Mouse (Mus musculus) thymus, adult 2 months (tissue): ENCODE results near the gene Map3k21. TPM values are rescaled to one million over a fixed set of nuclear protein-coding genes. Genes with fewer than 3 reads are reported as not detected.
A peak's percentile ranks its signal among the peaks of the same experiment; 100 is the strongest.

ENCODE experiments used
- DNase-seq: peaks from one replicate; pipeline ENCODE4 v3.0.0; 2021
- H3K27ac ChIP-seq: fragments of 200-500 bp; 2 replicates; pipeline ENCODE4 v1.5.1; 2012; ENCODE audit warnings: low read length, control low read depth; ENCODE audit not compliant: control insufficient read depth, insufficient read depth
- H3K27me3 ChIP-seq: fragments of 200-500 bp; 2 replicates; pipeline ENCODE4 v1.6.1; 2012; ENCODE audit warnings: mild to moderate bottlenecking, low read length, moderate library complexity, mixed read lengths; ENCODE audit not compliant: control insufficient read depth, insufficient read depth
- H3K36me3 ChIP-seq: fragments of 200-500 bp; 2 replicates; pipeline ENCODE4 v1.6.1; 2012; ENCODE audit warnings: mild to moderate bottlenecking, low read length, moderate library complexity; ENCODE audit not compliant: control insufficient read depth, insufficient read depth
- H3K4me1 ChIP-seq: fragments of 200-500 bp; replicated peaks from 2 replicates; pipeline ENCODE4 v1.6.1; 2012; ENCODE audit warnings: low read length; ENCODE audit not compliant: control insufficient read depth, insufficient read depth
- H3K4me3 ChIP-seq: fragments of 200-500 bp; 2 replicates; pipeline ENCODE4 v1.5.1; 2012; ENCODE audit warnings: mild to moderate bottlenecking, low read length, control low read depth, moderate library complexity; ENCODE audit not compliant: control insufficient read depth, insufficient read depth
- CTCF ChIP-seq: fragments of 200-500 bp; IDR thresholded peaks from 2 replicates; pipeline ENCODE4 v1.5.1; 2012; ENCODE audit warnings: mild to moderate bottlenecking, control low read depth, low read length, moderate library complexity, borderline replicate concordance; ENCODE audit not compliant: control insufficient read depth, poor library complexity, insufficient read depth; ENCODE audit errors: extremely low read depth
- POLR2A ChIP-seq: fragments of 200-500 bp; IDR thresholded peaks from 2 replicates; pipeline ENCODE4 v1.6.1; 2012; ENCODE audit warnings: mild to moderate bottlenecking, low read length, control low read depth, moderate library complexity; ENCODE audit not compliant: control insufficient read depth, poor library complexity, insufficient read depth; ENCODE audit errors: extremely low read depth
- WGBS: fragments of 180-500 bp; shearing (Covaris S2); methylation state at CpG from one replicate; pipeline ENCODE4 v1.1.7; 2018; 5-methylcytosine and 5-hydroxymethylcytosine counted together
- polyA plus RNA-seq: library from polyadenylated mRNA; depleted of rRNA; stranded (reverse); fragments of >200 nt; gene quantifications from 2 replicates; pipeline ENCODE4 v1.2.3, GENCODE M21; 2012

Gene Map3k21
- polyA plus RNA-seq, 1 experiment, result 0.03 TPM

- Histone ChIP-seq H3K36me3 (no peaks in the 10 kb centered on the region), H3K27me3 (no peaks in the 10 kb centered on the region), H3K4me3 (no peak overlapping the region), H3K4me1 (0 out of 2 replicates have a peak, but pooled peaks cover 2% of the 10 kb centered on the region), H3K27ac (no peak overlapping the region)
- WGBS, result 53% methylated on average over 9 of the region's 9 CpGs
- no peak for TF ChIP-seq CTCF
- no peak for TF ChIP-seq POLR2A
- no peak for DNase-seq
These were observed 10.5 kb downstream of the Map3k21 start for GRCm38 (mm10) chr8:125920761-125921160.

DNA sequence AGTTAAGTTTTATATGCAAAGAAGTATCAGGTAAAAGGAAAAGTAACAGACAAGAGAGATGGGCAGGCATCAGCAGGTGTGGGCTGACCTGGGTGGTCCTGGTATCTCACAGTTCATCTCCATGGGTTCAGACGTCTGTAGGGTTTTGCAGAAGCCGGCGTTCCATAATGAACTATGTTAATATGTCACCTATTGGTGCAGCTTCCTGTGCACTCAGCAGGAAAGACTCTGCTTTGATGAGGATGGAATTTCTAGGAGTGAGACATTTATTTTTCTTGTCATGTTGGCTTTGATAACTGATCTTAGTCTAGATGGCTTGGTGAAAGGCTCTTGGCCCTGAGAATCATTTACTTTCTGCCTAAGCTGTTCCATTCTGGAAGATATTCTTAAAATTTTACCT is 12.1 kb downstream of the Map3k21 start:
- DNase-seq, result no peak
- Histone ChIP-seq H3K27me3 (no peaks in the 10 kb centered on the region), H3K4me3 (no peak overlapping the region), H3K27ac (no peak overlapping the region), H3K36me3 (no peaks in the 10 kb centered on the region), H3K4me1 (0 out of 2 replicates have a peak, but pooled peaks cover 2% of the 10 kb centered on the region)
- WGBS, result 90% methylated on average over 3 of the region's 3 CpGs
- TF ChIP-seq CTCF, result no peak
- TF ChIP-seq POLR2A, result no peak

- no peak for DNase-seq
- no peak for TF ChIP-seq CTCF
- no peak for TF ChIP-seq POLR2A
- Histone ChIP-seq H3K36me3 (no peaks in the 10 kb centered on the region), H3K4me1 (no peaks in the 10 kb centered on the region), H3K27ac (no peak overlapping the region), H3K4me3 (no peak overlapping the region), H3K27me3 (no peaks in the 10 kb centered on the region)
- WGBS, result 96% methylated on average over 4 of the region's 4 CpGs
These were observed 16.4 kb downstream of the Map3k21 start for GRCm38 (mm10) chr8:125926636-125927035.

GRCm38 (mm10) chr8:125930276-125931046 is 20.2 kb downstream of the Map3k21 start:
- no peak for DNase-seq
- TF ChIP-seq POLR2A (no peak), CTCF (no peak)
- Histone ChIP-seq H3K27me3 (no peaks in the 10 kb centered on the region), H3K27ac (no peak overlapping the region), H3K4me1 (no peaks in the 10 kb centered on the region), H3K4me3 (no peak overlapping the region), H3K36me3 (no peaks in the 10 kb centered on the region)
- WGBS, result 91% methylated on average over 11 of the region's 11 CpGs

DNA sequence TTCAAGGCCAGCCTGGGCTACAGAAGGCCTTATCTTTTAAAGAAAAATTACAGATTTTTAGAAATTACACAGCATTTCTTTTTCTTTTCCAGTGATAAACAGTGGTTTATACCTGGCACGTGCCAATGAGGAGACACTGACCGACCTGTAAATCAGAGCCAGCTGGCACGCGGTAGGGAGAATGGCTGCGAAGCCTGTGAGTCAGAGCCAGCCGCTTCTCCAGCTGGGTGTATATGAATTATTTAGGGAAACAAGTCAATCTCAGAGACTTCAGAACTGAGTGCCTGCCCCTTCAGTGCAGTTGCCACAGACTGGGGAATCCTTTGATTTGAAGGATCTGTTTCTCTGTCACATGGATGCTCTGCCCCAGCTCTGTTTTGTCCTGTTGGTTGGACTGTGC is 21.6 kb downstream of the Map3k21 start:
- DNase-seq, result no peak
- Histone ChIP-seq H3K4me3 (no peak overlapping the region), H3K27me3 (no peaks in the 10 kb centered on the region), H3K27ac (no peak overlapping the region), H3K4me1 (no peaks in the 10 kb centered on the region), H3K36me3 (no peaks in the 10 kb centered on the region)
- TF ChIP-seq CTCF (no peak), POLR2A (no peak)
- 98% methylated on average over 6 of the region's 6 CpGs for WGBS

GRCm38 (mm10) chr8:125935649-125936048 is 25.4 kb downstream of the Map3k21 start:
- Histone ChIP-seq H3K4me3 (no peak overlapping the region), H3K27ac (no peak overlapping the region), H3K4me1 (no peaks in the 10 kb centered on the region), H3K27me3 (no peaks in the 10 kb centered on the region), H3K36me3 (no peaks in the 10 kb centered on the region)
- TF ChIP-seq POLR2A (no peak), CTCF (no peak)
- DNase-seq, result peak; percentile 40
- 44% methylated on average over 9 of the region's 9 CpGs for WGBS

- DNase-seq, result no peak
- no peaks in the 10 kb centered on the region for H3K4me1 ChIP-seq
- 93% methylated on average over 4 of the region's 4 CpGs for WGBS
- no peak overlapping the region for H3K4me3 ChIP-seq
- H3K36me3 ChIP-seq, result no peaks in the 10 kb centered on the region
- TF ChIP-seq POLR2A (no peak), CTCF (no peak)
- no peaks in the 10 kb centered on the region for H3K27me3 ChIP-seq
- H3K27ac ChIP-seq, result no peak overlapping the region
These were observed 34.3 kb downstream of the Map3k21 start for GRCm38 (mm10) chr8:125944511-125944910.
